Mouse (Mus musculus) kidney, embryonic 15.5 days (tissue): ENCODE results near the gene Nfe2l2. TPM values are rescaled to one million over a fixed set of nuclear protein-coding genes. Genes with fewer than 3 reads are reported as not detected.

Experiments used
- ATAC-seq: fragments of 200-750 bp; cut with Nextera tagmentation; replicated peaks from 2 replicates; pipeline ENCODE4 v1.8.0; 2017; ENCODE audit warnings: moderate TSS enrichment; ENCODE audit not compliant: low FRiP score
- H3K27ac ChIP-seq: fragments of 300-500 bp; sonication (generic); 2 replicates; pipeline ENCODE4 v1.5.1; 2015; ENCODE audit warnings: mild to moderate bottlenecking, inconsistent platforms
- H3K27me3 ChIP-seq: fragments of 300-500 bp; sonication (generic); 2 replicates; pipeline ENCODE4 v1.6.1; 2015; ENCODE audit warnings: inconsistent platforms
- H3K36me3 ChIP-seq: fragments of 300-500 bp; sonication (generic); 2 replicates; pipeline ENCODE4 v1.6.1; 2015; ENCODE audit warnings: inconsistent platforms
- H3K4me1 ChIP-seq: fragments of 300-500 bp; sonication (generic); 2 replicates; pipeline ENCODE4 v1.6.1; 2015; ENCODE audit warnings: inconsistent platforms
- H3K4me2 ChIP-seq: fragments of 300-500 bp; sonication (generic); 2 replicates; pipeline ENCODE4 v1.6.1; 2015; ENCODE audit warnings: moderate library complexity, mild to moderate bottlenecking, inconsistent platforms
- H3K4me3 ChIP-seq: fragments of 300-500 bp; sonication (generic); replicated peaks from 2 replicates; pipeline ENCODE4 v1.5.1; 2015; ENCODE audit warnings: mild to moderate bottlenecking, inconsistent platforms
- H3K9ac ChIP-seq: fragments of 300-500 bp; sonication (generic); 2 replicates; pipeline ENCODE4 v1.6.1; 2015; ENCODE audit warnings: mild to moderate bottlenecking, inconsistent platforms
- H3K9me3 ChIP-seq: fragments of 300-500 bp; sonication (generic); replicated peaks from 2 replicates; pipeline ENCODE4 v1.6.1; 2016; ENCODE audit warnings: inconsistent platforms
- WGBS: fragments of 180-500 bp; shearing (Covaris S2); methylation state at CpG from one replicate; pipeline ENCODE4 v1.1.7; 2015; ENCODE audit warnings: mixed read lengths; 5-methylcytosine and 5-hydroxymethylcytosine counted together
- polyA plus RNA-seq: library from polyadenylated mRNA; unstranded; fragments of >200 nt; fragmentation: Nextera tagmentation; extraction: Ambion mirVana; gene quantifications from 2 replicates; pipeline ENCODE4 v1.2.1, GENCODE M21; 2015

The Nfe2l2 gene
- polyA plus RNA-seq, 1 experiment from 2014 or later = 70.2 TPM

DNA sequence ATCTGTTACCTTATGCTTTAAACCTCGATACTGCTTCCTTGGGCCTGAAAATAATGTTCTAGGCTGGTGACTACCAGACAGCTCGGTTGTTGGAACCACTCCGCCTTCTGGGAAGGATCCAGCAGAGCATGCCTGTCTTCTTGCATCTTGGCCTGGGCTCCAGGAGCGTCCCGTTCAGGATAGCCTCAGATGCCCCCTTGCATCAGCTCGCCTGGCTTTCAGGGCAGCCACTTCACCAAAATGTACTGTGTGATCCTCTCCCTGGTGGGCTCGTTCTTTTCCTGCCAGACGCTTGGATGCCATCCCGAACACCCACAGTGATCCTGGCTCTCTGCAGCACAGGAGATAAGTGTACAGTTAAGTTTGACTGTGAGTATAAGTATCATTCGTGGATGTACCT is 25.6 kb upstream of the Nfe2l2 start:
- Histone ChIP-seq H3K27me3 (no peaks in the 10 kb centered on the region), H3K36me3 (no peaks in the 10 kb centered on the region), H3K4me1 (no peaks in the 10 kb centered on the region), H3K9me3 (no peaks in the 10 kb centered on the region), H3K4me2 (no peak overlapping the region), H3K27ac (no peak overlapping the region), H3K4me3 (no peak overlapping the region), H3K9ac (no peak overlapping the region)
- no peak for ATAC-seq
- 89% methylated on average over 10 of the region's 10 CpGs for WGBS

DNA sequence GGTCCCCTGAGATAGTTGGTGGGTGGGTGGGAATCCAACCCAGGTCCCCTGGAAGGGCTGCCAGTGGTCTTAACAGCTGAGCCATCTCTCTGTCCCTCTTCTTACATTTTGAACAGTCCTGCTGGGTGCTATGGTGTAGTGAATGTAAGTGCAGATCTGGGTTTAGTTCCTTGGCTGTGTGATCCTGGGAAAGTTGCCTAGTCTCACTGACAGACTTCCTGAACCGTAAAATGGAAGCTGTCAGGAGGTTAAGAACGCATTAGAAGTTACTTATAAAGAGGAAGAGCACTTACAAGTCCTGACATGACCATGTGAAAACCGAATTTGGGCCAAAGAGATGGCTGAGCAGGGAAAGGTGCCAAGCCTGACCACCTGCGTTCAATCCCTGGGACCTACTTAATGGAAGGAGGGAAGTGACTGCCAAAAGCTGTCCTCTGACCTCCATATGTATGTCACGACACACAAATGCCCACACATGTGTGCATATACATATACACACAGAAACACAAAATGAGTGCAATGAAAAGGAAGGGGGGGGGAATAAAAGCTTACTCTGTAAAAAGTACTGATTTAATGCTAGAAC is 20.5 kb upstream of the Nfe2l2 start:
- WGBS = 54% methylated on average over 5 of the region's 5 CpGs

DNA sequence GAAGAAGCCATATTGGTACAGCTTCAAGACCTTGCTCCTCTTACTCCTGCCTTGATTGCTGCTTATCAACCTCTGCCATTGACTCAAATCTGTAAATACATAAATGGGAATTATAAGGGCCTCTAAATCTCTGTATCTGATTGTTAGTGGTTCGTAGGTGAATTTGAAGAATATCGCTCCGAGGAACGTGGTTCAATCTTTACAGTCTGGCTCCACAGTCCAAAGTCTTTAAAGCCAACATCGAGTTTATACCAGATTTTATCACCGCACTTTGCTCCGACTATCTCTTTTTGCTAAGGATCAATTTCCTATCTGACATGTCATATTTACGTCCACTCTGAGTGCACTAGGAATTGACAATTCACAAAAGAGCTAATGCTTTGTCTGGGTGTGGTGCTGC is 19.0 kb upstream of the Nfe2l2 start:
- H3K27ac ChIP-seq = no peak overlapping the region
- no peaks in the 10 kb centered on the region for H3K4me1 ChIP-seq
- no peaks in the 10 kb centered on the region for H3K27me3 ChIP-seq
- no peak overlapping the region for H3K9ac ChIP-seq
- no peaks in the 10 kb centered on the region for H3K36me3 ChIP-seq
- no peak overlapping the region for H3K4me3 ChIP-seq
- no peaks in the 10 kb centered on the region for H3K9me3 ChIP-seq
- no peak for ATAC-seq
- 92% methylated on average over 8 of the region's 8 CpGs for WGBS
- no peak overlapping the region for H3K4me2 ChIP-seq

More for the DNA sequence above, 20.5 kb upstream of the Nfe2l2 start:
- Histone ChIP-seq H3K4me3 (no peak overlapping the region), H3K36me3 (no peaks in the 10 kb centered on the region), H3K9ac (no peak overlapping the region), H3K4me2 (no peak overlapping the region), H3K27me3 (no peaks in the 10 kb centered on the region), H3K9me3 (no peaks in the 10 kb centered on the region), H3K4me1 (no peaks in the 10 kb centered on the region), H3K27ac (no peak overlapping the region)
- no peak for ATAC-seq

DNA sequence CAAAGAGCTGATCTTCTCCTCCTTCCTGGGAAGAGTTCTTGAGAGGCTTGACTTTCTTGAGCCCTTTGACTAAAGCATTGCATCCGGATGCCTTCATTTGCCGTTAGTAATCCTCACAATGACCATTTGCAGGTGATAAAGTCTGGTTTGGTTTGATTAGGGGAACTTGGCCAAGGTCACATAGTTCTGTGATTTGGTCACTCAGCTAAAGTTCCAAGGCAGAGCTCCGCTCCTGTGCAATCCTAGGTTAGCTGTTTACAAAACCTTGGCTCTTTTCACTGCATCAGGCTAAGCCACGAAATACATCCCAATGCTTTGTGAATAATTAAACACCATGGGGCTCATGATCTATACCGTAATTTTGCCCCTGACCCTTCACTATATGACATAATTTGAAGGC is 18.5 kb upstream of the Nfe2l2 start:
- H3K9ac ChIP-seq = no peak overlapping the region
- no peaks in the 10 kb centered on the region for H3K27me3 ChIP-seq
- WGBS = 62% methylated on average over 5 of the region's 5 CpGs
- H3K9me3 ChIP-seq = no peaks in the 10 kb centered on the region
- no peak overlapping the region for H3K27ac ChIP-seq
- no peak overlapping the region for H3K4me3 ChIP-seq
- no peak for ATAC-seq
- H3K36me3 ChIP-seq = no peaks in the 10 kb centered on the region
- H3K4me2 ChIP-seq = no peak overlapping the region
- no peaks in the 10 kb centered on the region for H3K4me1 ChIP-seq

GRCm38 (mm10) chr2:75720236-75721027 is 16.0 kb upstream of the Nfe2l2 start:
- Histone ChIP-seq H3K4me1 (peaks cover 7% of the 10 kb centered on the region), H3K4me3 (no peak overlapping the region), H3K9me3 (no peaks in the 10 kb centered on the region), H3K9ac (no peak overlapping the region), H3K27ac (no peak overlapping the region), H3K36me3 (no peaks in the 10 kb centered on the region), H3K27me3 (no peaks in the 10 kb centered on the region), H3K4me2 (no peak overlapping the region)
- no peak for ATAC-seq
- 78% methylated on average over 11 of the region's 11 CpGs for WGBS

DNA sequence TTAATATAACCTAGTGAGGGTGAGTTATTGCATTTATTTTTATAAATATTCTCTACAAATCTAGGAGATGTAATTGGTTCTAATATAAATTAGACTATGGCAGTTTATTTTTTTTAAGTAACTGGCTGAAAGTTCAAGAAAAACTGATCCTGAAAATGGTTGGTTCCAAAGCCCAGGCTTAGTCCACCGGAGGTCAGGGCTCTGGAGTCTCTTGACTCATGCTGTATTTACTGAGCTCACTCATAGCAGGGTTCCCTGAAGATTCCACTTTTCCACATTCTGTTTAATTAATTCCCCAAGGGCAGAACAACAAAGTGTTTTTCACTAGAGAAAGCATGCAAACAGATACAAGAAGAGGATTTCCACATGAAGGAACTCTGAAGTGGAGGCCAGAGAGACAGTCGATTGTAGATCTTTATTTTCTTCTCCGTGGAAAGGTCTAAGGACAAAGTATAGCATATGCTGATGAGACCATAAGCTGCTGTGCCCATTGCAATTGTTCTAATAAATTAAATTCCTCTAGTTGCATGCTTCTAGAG is 15.0 kb upstream of the Nfe2l2 start:
- H3K4me2 ChIP-seq = no peak overlapping the region
- H3K9me3 ChIP-seq = no peaks in the 10 kb centered on the region
- H3K27ac ChIP-seq = no peak overlapping the region
- H3K4me1 ChIP-seq = peaks cover 12% of the 10 kb centered on the region
- ATAC-seq = no peak
- no peak overlapping the region for H3K4me3 ChIP-seq
- H3K27me3 ChIP-seq = no peaks in the 10 kb centered on the region
- no peak overlapping the region for H3K9ac ChIP-seq
- no peaks in the 10 kb centered on the region for H3K36me3 ChIP-seq
- 70% methylated on average over 3 of the region's 3 CpGs for WGBS

DNA sequence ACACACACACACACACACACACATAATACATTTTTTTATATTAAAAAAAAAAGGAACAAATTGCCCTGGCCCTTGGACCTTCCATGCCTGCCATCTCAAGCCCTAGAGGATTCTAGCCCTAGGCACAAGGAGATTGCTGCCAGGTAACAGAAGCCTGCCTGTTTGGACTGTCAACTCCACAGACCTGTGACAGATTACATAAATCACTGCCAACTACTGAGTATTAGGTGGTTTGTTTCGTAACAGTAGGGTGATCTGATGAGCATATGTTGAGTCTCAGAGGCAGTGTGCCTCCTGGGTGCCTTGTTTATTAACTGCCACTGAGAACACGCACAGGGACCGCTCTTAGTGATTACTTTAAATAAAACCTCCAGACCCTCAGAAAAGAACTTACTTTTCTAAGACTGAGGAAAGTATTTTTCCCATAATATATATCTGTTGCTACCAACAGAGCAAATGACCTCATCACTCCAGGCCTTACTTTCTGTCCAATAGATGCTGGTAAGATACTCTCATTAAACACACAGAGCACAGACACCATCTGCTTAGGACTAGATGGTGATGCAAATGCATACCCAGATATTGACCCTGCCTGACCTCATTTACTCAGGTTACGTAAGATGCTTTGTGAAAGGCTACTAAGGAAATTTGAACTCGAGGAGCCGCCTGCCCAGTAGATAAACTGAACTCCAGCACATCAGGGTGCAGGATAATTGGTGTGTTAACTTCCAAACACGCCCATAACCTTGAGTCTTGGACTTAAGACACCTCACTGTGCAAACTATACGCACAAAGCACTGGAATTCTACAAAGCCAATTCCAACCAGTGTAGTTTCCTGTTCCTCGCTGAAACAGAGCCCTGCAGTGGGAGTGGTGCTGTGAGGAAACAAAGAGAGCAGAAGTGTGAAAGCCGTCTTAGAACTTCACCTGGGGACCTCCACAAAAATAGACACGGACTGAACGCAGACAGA is 11.9 kb upstream of the Nfe2l2 start:
- Histone ChIP-seq H3K4me3 (no peak overlapping the region), H3K4me1 (peaks cover 12% of the 10 kb centered on the region), H3K36me3 (no peaks in the 10 kb centered on the region), H3K9ac (no peak overlapping the region), H3K27ac (no peak overlapping the region), H3K27me3 (no peaks in the 10 kb centered on the region), H3K9me3 (no peaks in the 10 kb centered on the region), H3K4me2 (no peak overlapping the region)
- WGBS = 47% methylated on average over 12 of the region's 12 CpGs
- peak; percentile 43; the same call in 1 of the 2 replicates for ATAC-seq

DNA sequence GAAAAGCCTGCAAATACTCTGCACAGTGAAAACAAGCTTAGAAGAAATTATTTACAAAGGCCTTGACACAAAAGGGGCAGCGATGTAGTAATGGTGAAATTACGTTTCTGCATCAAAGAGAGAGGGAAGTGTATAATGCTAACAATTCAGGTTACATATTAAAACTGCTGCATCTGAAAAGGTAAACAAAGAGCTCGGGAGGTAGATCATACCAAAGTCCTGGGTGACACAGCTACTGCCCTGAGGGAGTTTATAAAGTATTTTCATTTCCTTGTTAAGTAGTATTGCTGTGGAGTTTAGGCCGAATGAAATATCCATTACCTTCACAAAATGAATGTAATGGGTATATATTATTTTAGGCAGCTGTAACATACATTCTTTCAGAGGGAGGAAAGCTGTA is 10.3 kb upstream of the Nfe2l2 start:
- no peak overlapping the region for H3K27ac ChIP-seq
- no peak for ATAC-seq
- no peak overlapping the region for H3K4me3 ChIP-seq
- H3K9me3 ChIP-seq = no peaks in the 10 kb centered on the region
- no peak overlapping the region for H3K9ac ChIP-seq
- no peaks in the 10 kb centered on the region for H3K27me3 ChIP-seq
- no peak overlapping the region for H3K4me2 ChIP-seq
- peaks cover 12% of the 10 kb centered on the region for H3K4me1 ChIP-seq
- 42% methylated on average over 4 of the region's 4 CpGs for WGBS
- no peaks in the 10 kb centered on the region for H3K36me3 ChIP-seq

- peaks cover 6% of the 10 kb centered on the region; the same call in 1 of the 2 replicates for H3K9me3 ChIP-seq
- no peak overlapping the region for H3K4me2 ChIP-seq
- H3K4me3 ChIP-seq = no peak overlapping the region
- no peak overlapping the region for H3K9ac ChIP-seq
- 85% methylated on average over 3 of the region's 3 CpGs for WGBS
- 0 out of 2 replicates have a peak, but pooled peaks cover 3% of the 10 kb centered on the region for H3K36me3 ChIP-seq
- ATAC-seq = no peak
- no peak overlapping the region for H3K27ac ChIP-seq
- no peaks in the 10 kb centered on the region for H3K27me3 ChIP-seq
- peaks cover 15% of the 10 kb centered on the region for H3K4me1 ChIP-seq
Observed at GRCm38 (mm10) chr2:75713083-75713482, 8.6 kb upstream of the Nfe2l2 start.

- no peak overlapping the region for H3K27ac ChIP-seq
- WGBS = 27% methylated on average over 1 of the region's 1 CpGs
- no peak overlapping the region for H3K4me3 ChIP-seq
Observed at GRCm38 (mm10) chr2:75707420-75707819, 3.0 kb upstream of the Nfe2l2 start.

DNA sequence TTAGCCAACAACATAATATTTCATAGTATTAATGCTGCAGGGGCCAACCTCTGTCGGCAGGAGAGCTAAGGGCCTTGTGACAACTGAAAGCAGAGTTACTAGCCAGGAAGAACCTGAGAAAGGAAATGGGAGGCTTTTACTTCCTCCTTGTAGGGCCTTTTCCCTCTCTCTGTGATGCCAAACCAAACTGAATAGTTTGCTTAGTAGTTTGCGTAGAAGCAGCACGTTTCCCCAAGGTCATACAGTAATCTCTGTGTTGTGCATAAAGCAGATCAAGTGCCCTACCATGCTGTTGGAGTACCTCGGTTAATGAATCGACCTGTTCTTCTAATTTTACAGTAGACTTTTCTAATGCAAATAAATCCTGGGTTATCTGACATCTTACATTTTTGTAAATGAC is 2.0 kb upstream of the Nfe2l2 start:
- 65% methylated on average over 5 of the region's 5 CpGs for WGBS

More at GRCm38 (mm10) chr2:75707420-75707819, 3.0 kb upstream of the Nfe2l2 start:
- Histone ChIP-seq H3K4me2 (no peak overlapping the region), H3K27me3 (no peaks in the 10 kb centered on the region), H3K9ac (no peak overlapping the region), H3K4me1 (peaks cover 31% of the 10 kb centered on the region), H3K36me3 (0 out of 2 replicates have a peak, but pooled peaks cover 3% of the 10 kb centered on the region), H3K9me3 (peaks cover 6% of the 10 kb centered on the region; the same call in 1 of the 2 replicates)
- no peak for ATAC-seq

More for the DNA sequence above, 2.0 kb upstream of the Nfe2l2 start:
- Histone ChIP-seq H3K4me2 (no peak overlapping the region), H3K4me3 (no peak overlapping the region), H3K27me3 (no peaks in the 10 kb centered on the region), H3K9me3 (peaks cover 6% of the 10 kb centered on the region; the same call in 1 of the 2 replicates), H3K9ac (no peak overlapping the region), H3K4me1 (peaks cover 41% of the 10 kb centered on the region), H3K36me3 (0 out of 2 replicates have a peak, but pooled peaks cover 3% of the 10 kb centered on the region), H3K27ac (peak overlapping the region; percentile 19; the same call in 1 of the 2 replicates)
- ATAC-seq = no peak
